Mouse (Mus musculus) gastrocnemius, adult 2 months (tissue): ENCODE measurements around the gene Gins2. TPM values are rescaled to one million over a fixed set of nuclear protein-coding genes. Genes with fewer than 3 reads are reported as not detected.
A peak's percentile ranks its signal among the peaks of the same experiment; 100 is the strongest.

ENCODE experiments used
- DNase-seq: peaks from one replicate; pipeline ENCODE4 v3.0.0; 2022
- H3K27ac ChIP-seq: fragments of 200-600 bp; 2 replicates; pipeline ENCODE4 v1.8.1; 2022; ENCODE audit warnings: mild to moderate bottlenecking
- H3K4me3 ChIP-seq: fragments of 200-600 bp; 2 replicates; pipeline ENCODE4 v1.8.1; 2022; ENCODE audit warnings: mild to moderate bottlenecking, moderate library complexity
- CTCF ChIP-seq: fragments of 200-600 bp; IDR thresholded peaks from 2 replicates; pipeline ENCODE4 v1.8.1; 2022; ENCODE audit warnings: antibody characterized with exemption, mild to moderate bottlenecking, moderate library complexity
- intact Hi-C: fragments of 180-260 bp; cut with DNase I; formaldehyde crosslinking; loops from one replicate; pipeline ENCODE4 v1.15.1; 2025
- microRNA-seq: library from miRNA; unstranded; fragments of <30 nt; microRNA quantifications from one replicate; pipeline ENCODE4 v1.2.0, GENCODE M21; 2021
- total RNA-seq, 2 experiments: library from RNA; stranded (reverse); gene quantifications; 2 replicates each; pipeline ENCODE4 v1.2.3; 2021

Gene Gins2
- total RNA-seq, 2 experiments from 2014 or later, result 0.36 to 0.67 TPM

- no peak; the same call in 1 of the 2 replicates for TF ChIP-seq CTCF
- Histone ChIP-seq H3K27ac (no peak overlapping the region; the same call in 1 of the 2 replicates), H3K4me3 (no peak overlapping the region)
- peak; percentile 91 for DNase-seq
- intact Hi-C loops, result loop anchor here (1.0 to 5.0 kb wide), 5 partner anchors 32 to 212 kb away; no protein-coding TSS in a partner anchor
These were observed 54.4 kb downstream of the Gins2 start for GRCm38 (mm10) chr8:120534504-120535368.

GRCm38 (mm10) chr8:120534080-120534479 is 55.0 kb downstream of the Gins2 start:
- TF ChIP-seq CTCF, result no peak
- peak overlapping the region; percentile 40; the same call in 1 of the 2 replicates for H3K27ac ChIP-seq
- intact Hi-C loops, result loop anchor here (5.0 kb wide), 1 partner anchor 42 kb away; no protein-coding TSS in a partner anchor
- no peak overlapping the region for H3K4me3 ChIP-seq
- no peak for DNase-seq

GRCm38 (mm10) chr8:120533380-120533779 is 55.7 kb downstream of the Gins2 start:
- H3K27ac ChIP-seq, result no peak overlapping the region
- DNase-seq, result no peak
- TF ChIP-seq CTCF, result no peak
- no peak overlapping the region for H3K4me3 ChIP-seq
- intact Hi-C loops, result loop anchor here (5.0 kb wide), 1 partner anchor 41 kb away; no protein-coding TSS in a partner anchor

GRCm38 (mm10) chr8:120532517-120533215 is 56.4 kb downstream of the Gins2 start:
- DNase-seq, result no peak
- no peak for TF ChIP-seq CTCF
- Histone ChIP-seq H3K27ac (peak overlapping the region; percentile 68; the same call in 1 of the 2 replicates), H3K4me3 (no peak overlapping the region)
- intact Hi-C loops, result loop anchor here (5.0 kb wide), 1 partner anchor 40 kb away; no protein-coding TSS in a partner anchor

GRCm38 (mm10) chr8:120531775-120532516 is 57.2 kb downstream of the Gins2 start:
- intact Hi-C loops, result loop anchor here (5.0 kb wide), 1 partner anchor 40 kb away; no protein-coding TSS in a partner anchor
- Histone ChIP-seq H3K4me3 (no peak overlapping the region), H3K27ac (peak overlapping the region; percentile 68)
- DNase-seq, result peak; percentile 73
- no peak for TF ChIP-seq CTCF

- peak overlapping the region; percentile 75 for H3K27ac ChIP-seq
- no peak overlapping the region for H3K4me3 ChIP-seq
- intact Hi-C loops, result loop anchor here (5.0 kb wide), 1 partner anchor 39 kb away; no protein-coding TSS in a partner anchor
- TF ChIP-seq CTCF, result no peak
- no peak for DNase-seq
These were observed 58.0 kb downstream of the Gins2 start for GRCm38 (mm10) chr8:120530954-120531656.

- DNase-seq, result no peak
- no peak overlapping the region for H3K27ac ChIP-seq
- intact Hi-C loops, result no loop called here
- TF ChIP-seq CTCF, result no peak
- no peak overlapping the region for H3K4me3 ChIP-seq
These were observed 59.9 kb downstream of the Gins2 start for GRCm38 (mm10) chr8:120529226-120529625.

Small RNA genes within 50 kb of the gene (microRNA-seq; reads per million reads assigned to microRNA genes)
- not detected for gene Mir7687

Other genes with a start within 250 kb of the Gins2 start
- gene 1190005I06Rik, start 58.3 kb upstream of the Gins2 start, total RNA-seq, result 1 to 10 TPM in 1 of 2 experiments, under 1 TPM in 1; 0.77 to 1.0 TPM
- gene Gm27021, start 78.8 kb upstream of the Gins2 start, total RNA-seq, result not detected
- gene Cox4i1, start 78.9 kb upstream of the Gins2 start, total RNA-seq, result 1,000 to 10,000 TPM; 1,376 to 1,812 TPM
- 10 to 100 TPM; 22.2 to 25.6 TPM for gene Emc8, start 79.3 kb upstream of the Gins2 start, total RNA-seq
- 10 to 100 TPM in 1 of 2 experiments, 1 to 10 TPM in 1; 4.8 to 11.2 TPM for gene Irf8, start 147.1 kb upstream of the Gins2 start, total RNA-seq